Mouse (Mus musculus): ENCODE results near the gene Slc47a1. TPM values are rescaled to one million over a fixed set of nuclear protein-coding genes. Genes with fewer than 3 reads are reported as not detected.
A peak's percentile ranks its signal among the peaks of the same experiment; 100 is the strongest.

Gene Slc47a1
- total RNA-seq, 2 experiments from 2014 or later, result 0.83 to 0.93 TPM

- no peak for DNase-seq (ENCODE audit: low spot score in 2 of 2)
Measured at GRCm38 (mm10) chr11:61381272-61381671, 3.1 kb upstream of the Slc47a1 start.

GRCm38 (mm10) chr11:61378651-61379050, 506 bp upstream of the Slc47a1 start:
- no peak for DNase-seq (ENCODE audit: low spot score in 2 of 2)

DNA sequence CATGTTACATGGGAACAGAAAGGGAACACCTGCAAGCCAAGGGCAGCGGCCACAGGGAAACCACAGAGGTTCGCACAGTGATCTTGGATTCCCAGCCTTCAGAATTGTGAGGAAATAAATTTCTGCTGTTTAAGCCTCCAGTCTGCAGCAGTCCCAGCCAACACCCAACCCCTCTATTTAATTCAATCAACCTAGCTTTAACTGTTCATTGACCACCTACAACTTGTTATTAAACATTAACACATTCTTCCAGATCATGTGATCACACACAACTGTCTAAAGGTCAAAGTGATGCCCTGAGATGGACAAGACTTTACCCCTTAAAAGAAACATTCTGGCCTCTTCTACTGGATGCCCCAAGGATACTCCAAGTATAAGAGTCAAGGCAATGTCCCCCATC, 9.5 kb downstream of the Slc47a1 start:
- no peak for DNase-seq (ENCODE audit: low spot score in 2 of 2)

DNA sequence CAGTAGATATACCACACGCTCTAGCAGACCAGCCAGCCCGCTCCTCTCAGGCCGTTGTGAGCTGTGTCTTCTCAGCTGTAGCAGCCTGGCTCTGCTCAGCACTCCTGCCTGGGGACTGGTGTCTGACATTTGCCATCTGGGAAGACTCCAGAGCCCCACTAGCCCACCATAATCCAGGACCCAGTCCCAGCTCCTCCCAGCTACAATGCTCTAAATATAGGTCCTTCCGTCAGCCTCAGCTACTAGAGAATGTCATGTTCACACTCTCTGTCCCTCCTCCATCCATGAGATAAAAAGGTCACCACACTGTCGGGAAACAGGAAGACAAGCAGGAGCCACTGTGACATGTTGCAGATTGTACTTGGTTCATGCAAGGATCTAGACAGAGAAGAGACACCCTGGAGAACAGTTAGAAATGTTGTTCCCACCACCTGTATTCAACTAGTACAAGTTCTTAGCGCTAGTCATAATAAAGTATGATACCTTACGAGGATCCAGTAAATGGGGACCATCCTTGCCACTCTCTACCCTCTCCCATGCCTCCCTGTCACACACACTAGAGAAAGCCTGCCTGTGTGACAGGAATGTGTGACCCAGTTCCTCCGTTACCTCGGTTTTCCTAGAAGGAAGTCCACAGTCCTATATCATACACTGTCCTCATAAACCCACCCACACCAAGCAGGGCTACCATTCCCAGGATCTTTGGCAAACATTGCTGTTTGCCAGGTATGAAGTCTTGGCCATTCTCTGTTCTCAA, 11.4 kb downstream of the Slc47a1 start:
- no peak for DNase-seq (ENCODE audit: low spot score in 2 of 2)

GRCm38 (mm10) chr11:61365938-61366337, 12.2 kb downstream of the Slc47a1 start:
- DNase-seq (ENCODE audit: low spot score in 2 of 2), result no peak

DNA sequence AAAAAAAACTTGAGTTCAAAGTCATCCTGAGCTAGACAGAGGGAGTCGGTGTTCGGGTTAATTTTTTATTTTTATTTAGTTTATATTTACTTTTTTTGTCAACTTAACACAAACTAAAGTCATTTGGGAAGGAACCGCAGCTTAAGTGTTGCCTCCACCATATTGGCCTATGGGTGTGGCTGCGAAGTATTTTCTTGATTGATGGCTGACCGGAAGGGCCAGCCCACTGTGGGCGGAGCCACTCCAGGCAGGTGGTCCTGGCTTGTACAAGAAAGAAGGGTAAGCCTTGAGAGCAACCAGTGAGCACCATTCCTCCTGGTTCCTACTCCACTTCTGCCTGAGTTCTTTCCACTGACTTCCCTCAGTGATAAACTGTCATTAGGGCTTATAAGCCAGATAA, 14.0 kb downstream of the Slc47a1 start:
- no peak for DNase-seq (ENCODE audit: low spot score in 2 of 2)

DNA sequence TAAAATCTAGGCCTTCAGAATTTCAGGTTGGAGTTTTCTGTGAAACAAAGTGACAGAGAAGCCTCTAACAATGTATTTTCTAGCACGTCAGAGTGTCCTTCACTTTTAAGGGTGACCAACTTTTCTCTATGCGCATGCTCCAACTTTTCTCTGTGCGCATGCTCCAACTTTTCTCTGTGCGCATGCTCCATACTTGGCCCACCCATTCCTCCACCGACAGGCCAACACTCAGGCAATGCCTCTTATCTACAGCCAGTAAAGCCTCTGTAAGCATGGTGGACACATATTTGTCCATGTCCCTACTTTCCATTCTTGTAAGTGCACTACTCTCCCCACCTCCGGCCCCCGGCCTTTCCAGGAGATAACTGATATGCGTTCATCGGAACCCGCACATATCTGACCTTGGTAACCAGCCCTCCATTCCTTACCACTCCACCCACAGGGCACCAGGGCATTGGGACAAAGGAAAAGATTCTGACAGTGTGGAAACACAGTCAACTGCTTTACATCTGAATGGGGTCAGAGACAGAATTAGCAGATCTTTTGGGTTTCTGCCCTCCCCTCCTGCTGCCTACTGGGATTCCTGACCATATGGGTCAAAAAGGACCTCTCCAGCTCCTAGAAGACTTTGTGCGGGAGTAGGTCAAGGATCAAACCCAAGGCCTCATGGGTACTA, 16.5 kb downstream of the Slc47a1 start:
- DNase-seq (ENCODE audit: low spot score in 2 of 2), result no peak

GRCm38 (mm10) chr11:61356600-61356999, 21.5 kb downstream of the Slc47a1 start:
- no peak for DNase-seq (ENCODE audit: low spot score in 2 of 2)

DNA sequence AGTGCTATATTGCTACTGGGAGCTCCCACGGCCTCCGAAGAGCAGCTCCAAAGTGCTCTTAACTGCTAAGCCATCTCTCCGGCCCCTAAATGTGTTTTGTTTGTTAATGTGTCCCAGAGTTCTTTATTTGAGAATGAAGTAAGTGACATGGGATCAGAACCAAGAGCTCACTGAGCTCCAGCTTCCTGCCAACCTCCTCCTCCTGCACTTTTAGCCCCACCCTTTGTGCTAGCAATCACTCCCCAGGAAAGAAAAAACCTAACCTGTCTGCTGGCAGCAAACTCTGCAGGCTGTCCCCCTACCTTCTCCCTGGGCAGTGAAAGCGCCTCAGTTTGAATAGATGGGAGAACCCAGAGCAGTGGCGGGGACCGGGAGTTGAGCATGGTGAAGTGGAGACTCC, 22.0 kb downstream of the Slc47a1 start:
- no peak for DNase-seq (ENCODE audit: low spot score in 2 of 2)

DNA sequence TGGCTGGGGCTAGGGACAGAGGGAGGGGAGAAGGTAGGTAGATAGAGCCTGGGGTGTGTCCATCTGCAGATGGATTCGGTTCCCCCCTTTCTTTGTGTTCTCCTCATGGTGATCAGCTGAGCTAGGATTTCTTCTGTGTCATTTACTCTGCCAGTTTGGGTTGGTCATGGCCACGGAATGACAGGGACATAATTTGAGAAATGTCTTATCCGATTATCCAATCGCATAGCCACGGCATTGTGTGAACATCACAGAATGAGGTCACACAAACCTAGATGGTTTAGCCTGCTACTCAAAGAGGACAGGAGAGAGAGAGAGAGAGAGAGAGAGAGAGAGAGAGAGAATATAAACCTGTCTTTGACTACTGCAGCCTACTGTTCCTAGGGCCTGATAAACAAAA, 22.8 kb downstream of the Slc47a1 start:
- DNase-seq (ENCODE audit: low spot score in 2 of 2), result no peak

DNA sequence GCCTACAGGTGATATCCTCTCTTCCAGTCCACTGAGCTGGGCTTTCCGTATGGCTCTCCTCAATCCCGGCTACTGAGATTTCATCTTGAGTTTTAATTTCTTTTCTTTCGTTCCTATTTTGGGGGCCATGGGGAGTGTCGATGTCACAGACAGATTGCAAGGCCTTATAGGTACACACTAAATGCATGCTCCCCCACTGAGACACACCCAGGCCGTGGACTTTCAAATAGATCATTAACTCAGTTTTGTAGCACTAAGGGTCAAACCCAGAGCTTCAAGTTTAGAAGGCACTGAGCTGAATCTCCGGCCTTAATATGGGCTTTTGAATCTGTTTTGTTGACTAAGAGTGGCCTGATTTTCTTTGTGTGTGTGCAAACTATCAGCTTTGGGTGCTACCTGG, 23.8 kb downstream of the Slc47a1 start:
- no peak for DNase-seq (ENCODE audit: low spot score in 2 of 2)

DNA sequence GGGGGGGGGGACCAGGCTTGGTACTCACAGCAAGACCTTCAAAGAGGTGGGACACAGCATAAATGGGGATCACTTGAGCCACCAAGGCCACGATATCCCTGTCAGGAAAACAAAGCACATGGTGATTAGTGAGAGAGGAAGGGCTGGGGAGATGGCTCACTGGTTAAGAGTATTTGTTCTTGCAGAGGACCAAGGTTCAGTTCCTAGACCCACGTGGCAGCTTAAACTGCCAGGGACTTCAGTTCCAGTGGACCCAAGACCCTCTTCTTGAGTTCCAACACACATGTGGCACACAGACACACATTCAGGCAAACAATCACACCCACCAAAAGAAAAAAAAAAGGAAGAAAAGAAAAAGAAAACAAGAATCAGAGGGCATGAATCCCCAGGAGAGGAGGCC, 25.1 kb downstream of the Slc47a1 start:
- no peak for DNase-seq (ENCODE audit: low spot score in 2 of 2)

- no peak for DNase-seq (ENCODE audit: low spot score in 2 of 2)
Measured at GRCm38 (mm10) chr11:61352138-61352651, 25.9 kb downstream of the Slc47a1 start.

DNA sequence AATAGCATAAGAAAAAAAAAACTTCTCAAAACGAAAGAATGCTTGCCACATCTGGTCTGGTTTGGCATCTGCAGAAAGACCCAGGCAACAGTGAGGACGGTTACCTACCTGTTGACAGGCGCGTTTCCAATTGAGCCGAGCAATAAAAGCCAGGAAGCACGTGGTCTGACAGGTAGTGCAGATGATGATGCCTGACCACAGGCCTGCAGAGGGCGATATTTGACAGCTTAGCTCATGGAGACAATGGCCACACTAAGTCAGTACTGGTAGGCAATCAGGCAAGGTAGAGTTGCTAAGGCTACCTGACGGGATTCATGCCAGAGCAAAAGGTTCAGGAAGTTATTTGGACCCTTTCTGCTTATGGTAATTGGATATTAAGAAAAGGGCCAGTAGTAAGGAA, 28.8 kb downstream of the Slc47a1 start:
- peak; percentile 36 to 44 for DNase-seq (ENCODE audit: low spot score in 2 of 2)

- no peak for DNase-seq (ENCODE audit: low spot score in 2 of 2)
Measured at GRCm38 (mm10) chr11:61346133-61346532, 32.0 kb downstream of the Slc47a1 start.

DNA sequence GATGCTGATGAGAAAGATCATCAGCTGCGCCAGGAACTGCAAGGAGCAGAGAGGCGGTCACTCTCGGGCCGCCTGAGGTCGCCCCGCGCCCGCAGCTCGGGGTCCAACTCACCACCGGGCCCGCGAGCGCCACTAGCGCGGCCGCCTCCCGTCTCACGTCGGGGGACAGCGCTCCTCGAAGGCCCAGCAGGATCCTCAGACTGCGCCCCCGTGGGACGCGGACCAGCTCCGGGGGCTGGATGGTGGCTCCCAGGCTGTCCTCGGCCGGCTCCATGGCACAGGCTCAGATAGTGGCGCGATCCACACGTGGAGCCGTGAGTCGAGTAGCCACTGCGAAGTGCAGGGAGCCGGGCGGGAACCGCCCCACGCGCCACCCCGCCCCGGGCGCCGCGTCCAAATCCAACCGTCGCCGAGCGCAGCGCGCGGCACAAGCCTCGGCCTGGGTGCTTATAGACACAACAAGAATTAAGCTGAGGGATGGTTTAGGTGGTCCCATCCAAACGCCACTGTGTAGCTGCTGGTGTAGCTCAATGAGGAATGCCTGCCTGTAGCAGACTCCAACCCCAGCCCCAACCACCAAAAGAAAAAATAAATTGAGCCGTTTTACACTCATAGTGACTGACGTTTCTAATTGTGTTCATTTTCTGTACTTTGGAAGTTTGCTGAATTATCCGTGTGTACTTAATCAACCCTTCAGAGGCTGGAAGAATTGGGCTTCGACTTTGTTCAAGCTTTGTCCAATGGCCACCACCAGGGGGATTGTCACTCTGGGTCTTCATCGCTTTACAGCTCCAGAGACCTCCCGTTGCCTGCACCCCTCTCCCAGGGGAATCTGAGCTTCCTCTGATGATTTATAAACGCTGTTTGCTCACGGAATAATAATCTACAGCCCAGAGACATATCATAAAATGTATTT, 35.4 kb downstream of the Slc47a1 start, which contains the start of gene Slc47a2:
Gene Slc47a2 (minus strand): TSS at position 356 of the 916 bp plus-strand sequence.
- peak in 1 of 2 experiments; percentile 7 for DNase-seq (ENCODE audit: low spot score in 2 of 2)

DNA sequence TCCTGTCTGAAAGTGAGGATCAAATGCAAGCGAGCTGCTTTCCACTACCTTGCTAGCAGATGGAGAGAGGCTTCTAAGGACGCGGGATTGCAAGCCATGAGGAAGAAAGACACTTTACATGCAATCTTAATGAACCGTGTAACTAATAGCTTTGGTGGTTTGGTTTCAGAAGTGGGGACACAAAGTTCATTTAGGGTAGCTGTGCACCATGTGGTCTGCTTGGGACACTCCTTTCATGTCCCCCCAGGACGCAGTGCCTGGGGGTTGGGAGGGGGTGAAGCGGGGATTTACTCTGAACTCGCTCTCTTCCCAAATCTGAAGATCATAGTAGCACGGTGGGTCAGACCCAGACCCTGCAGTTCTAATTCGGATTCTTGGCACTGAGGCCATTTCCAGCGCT, 36.2 kb downstream of the Slc47a1 start:
- no peak for DNase-seq (ENCODE audit: low spot score in 2 of 2)

- no peak for DNase-seq (ENCODE audit: low spot score in 2 of 2)
Measured at GRCm38 (mm10) chr11:61341233-61341632, 36.9 kb downstream of the Slc47a1 start.

DNA sequence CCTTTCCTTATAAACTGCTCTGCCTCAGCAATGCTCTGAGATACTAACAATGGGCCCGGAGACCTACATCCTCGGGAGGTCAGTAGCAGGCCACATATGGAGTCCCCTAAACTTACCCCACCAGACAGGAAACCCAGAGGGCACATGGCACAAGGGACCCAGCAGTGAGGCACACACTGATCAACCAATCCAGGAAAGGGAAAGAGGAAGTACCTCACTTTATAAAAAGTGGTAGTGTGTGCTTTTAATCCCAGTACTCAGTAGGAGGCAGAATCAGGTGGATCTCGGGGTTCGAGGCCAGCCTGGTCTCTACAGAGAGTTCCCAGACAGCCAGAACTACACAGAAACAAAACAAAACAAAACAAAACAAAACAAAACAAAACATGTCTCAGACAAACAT, 37.8 kb downstream of the Slc47a1 start:
- no peak for DNase-seq (ENCODE audit: low spot score in 2 of 2)

DNA sequence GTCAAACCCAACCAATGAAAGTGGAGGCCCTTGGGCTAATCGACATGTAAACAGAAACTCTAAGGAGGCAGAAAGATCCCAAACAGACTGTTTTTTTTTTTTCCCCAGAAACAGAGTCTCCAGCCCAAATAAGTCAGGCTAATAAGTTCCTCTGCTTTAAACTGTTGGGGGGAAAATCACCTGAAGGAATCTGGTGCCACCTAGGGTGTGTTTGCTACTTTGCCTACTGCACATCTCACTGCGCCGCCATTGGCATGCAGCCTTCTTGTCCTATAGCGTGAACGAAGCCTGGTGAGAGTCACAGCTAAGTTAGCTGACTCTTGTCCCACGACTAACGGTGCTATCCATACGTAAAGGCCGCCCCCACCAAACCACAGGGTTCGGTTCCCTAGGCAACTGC, 40.6 kb downstream of the Slc47a1 start:
- DNase-seq (ENCODE audit: low spot score in 2 of 2), result no peak

GRCm38 (mm10) chr11:61320904-61321687, 57.0 kb downstream of the Slc47a1 start:
- no peak for DNase-seq (ENCODE audit: low spot score in 2 of 2)
